Mouse (Mus musculus) forebrain, embryonic 13.5 days (tissue): ENCODE data around the gene Syndig1. TPM values are rescaled to one million over a fixed set of nuclear protein-coding genes. Genes with fewer than 3 reads are reported as not detected.
A peak's percentile ranks its signal among the peaks of the same experiment; 100 is the strongest.

ENCODE experiments used
- ATAC-seq: fragments of 200-750 bp; cut with Nextera tagmentation; 2 replicates; pipeline ENCODE4 v1.8.0; 2017
- H3K27ac ChIP-seq: fragments of 300-500 bp; sonication (generic); 2 replicates; pipeline ENCODE4 v1.5.1; 2015; ENCODE audit warnings: inconsistent platforms, mild to moderate bottlenecking, moderate library complexity
- H3K27me3 ChIP-seq: fragments of 300-500 bp; sonication (generic); 2 replicates; pipeline ENCODE4 v1.6.1; 2015; ENCODE audit warnings: mild to moderate bottlenecking, inconsistent platforms
- H3K36me3 ChIP-seq: fragments of 300-500 bp; sonication (generic); 2 replicates; pipeline ENCODE4 v1.6.1; 2015; ENCODE audit warnings: mild to moderate bottlenecking, inconsistent platforms; ENCODE audit not compliant: poor library complexity, severe bottlenecking
- H3K4me1 ChIP-seq: fragments of 300-500 bp; sonication (generic); 2 replicates; pipeline ENCODE4 v1.6.1; 2015; ENCODE audit warnings: inconsistent platforms
- H3K4me2 ChIP-seq: fragments of 300-500 bp; sonication (generic); 2 replicates; pipeline ENCODE4 v1.6.1; 2015; ENCODE audit warnings: inconsistent platforms, mild to moderate bottlenecking, moderate library complexity
- H3K4me3 ChIP-seq: fragments of 300-500 bp; sonication (generic); 2 replicates; pipeline ENCODE4 v1.5.1; 2015; ENCODE audit warnings: mild to moderate bottlenecking, inconsistent platforms
- H3K9ac ChIP-seq: fragments of 300-500 bp; sonication (generic); 2 replicates; pipeline ENCODE4 v1.6.1; 2015; ENCODE audit warnings: mild to moderate bottlenecking, inconsistent platforms
- H3K9me3 ChIP-seq: fragments of 300-500 bp; sonication (generic); replicated peaks from 2 replicates; pipeline ENCODE4 v1.6.1; 2016; ENCODE audit warnings: inconsistent platforms
- WGBS: fragments of 180-500 bp; shearing (Covaris S2); methylation state at CpG from one replicate; pipeline ENCODE4 v1.1.7; 2015; 5-methylcytosine and 5-hydroxymethylcytosine counted together
- polyA plus RNA-seq: library from polyadenylated mRNA; unstranded; fragments of >200 nt; fragmentation: Nextera tagmentation; extraction: Ambion mirVana; gene quantifications from 2 replicates; pipeline ENCODE4 v1.2.1, GENCODE M21; 2015

Gene Syndig1
- polyA plus RNA-seq, 1 experiment from 2014 or later = 8.2 TPM

- ATAC-seq = no peak
- Histone ChIP-seq H3K36me3 (no peaks in the 10 kb centered on the region), H3K4me3 (peak overlapping the region; percentile 65), H3K4me2 (peak overlapping the region; percentile 97), H3K9ac (no peak overlapping the region), H3K4me1 (peaks cover 22% of the 10 kb centered on the region), H3K9me3 (no peaks in the 10 kb centered on the region), H3K27ac (no peak overlapping the region), H3K27me3 (peaks cover 45% of the 10 kb centered on the region)
- 10% methylated on average over 5 of the region's 5 CpGs for WGBS
Measured at GRCm38 (mm10) chr2:149832301-149832700, 3.3 kb downstream of the Syndig1 start.

GRCm38 (mm10) chr2:149835091-149835490 is 6.1 kb downstream of the Syndig1 start:
- 90% methylated on average over 1 of the region's 1 CpGs for WGBS
- Histone ChIP-seq H3K36me3 (no peaks in the 10 kb centered on the region), H3K4me1 (peaks cover 18% of the 10 kb centered on the region), H3K4me2 (no peak overlapping the region), H3K9ac (no peak overlapping the region), H3K27ac (no peak overlapping the region), H3K27me3 (peaks cover 30% of the 10 kb centered on the region), H3K4me3 (no peak overlapping the region), H3K9me3 (no peaks in the 10 kb centered on the region)
- no peak for ATAC-seq

- Histone ChIP-seq H3K4me3 (no peak overlapping the region), H3K9me3 (no peaks in the 10 kb centered on the region), H3K27ac (no peak overlapping the region), H3K36me3 (no peaks in the 10 kb centered on the region), H3K27me3 (peaks cover 17% of the 10 kb centered on the region), H3K4me1 (peaks cover 9% of the 10 kb centered on the region), H3K4me2 (no peak overlapping the region), H3K9ac (no peak overlapping the region)
- no peak for ATAC-seq
- WGBS = 88% methylated on average over 2 of the region's 2 CpGs
Measured at GRCm38 (mm10) chr2:149836471-149837135, 7.6 kb downstream of the Syndig1 start.

GRCm38 (mm10) chr2:149839666-149840065 is 10.7 kb downstream of the Syndig1 start:
- H3K4me2 ChIP-seq = no peak overlapping the region
- no peak overlapping the region for H3K9ac ChIP-seq
- H3K9me3 ChIP-seq = no peaks in the 10 kb centered on the region
- no peaks in the 10 kb centered on the region for H3K27me3 ChIP-seq
- no peaks in the 10 kb centered on the region for H3K4me1 ChIP-seq
- WGBS = 88% methylated on average over 2 of the region's 2 CpGs
- H3K27ac ChIP-seq = no peak overlapping the region
- ATAC-seq = no peak
- H3K4me3 ChIP-seq = no peak overlapping the region
- H3K36me3 ChIP-seq = no peaks in the 10 kb centered on the region

- Histone ChIP-seq H3K9ac (no peak overlapping the region), H3K4me3 (no peak overlapping the region), H3K4me2 (no peak overlapping the region), H3K4me1 (no peaks in the 10 kb centered on the region), H3K27me3 (no peaks in the 10 kb centered on the region), H3K27ac (no peak overlapping the region), H3K9me3 (no peaks in the 10 kb centered on the region), H3K36me3 (no peaks in the 10 kb centered on the region)
- ATAC-seq = no peak
- 80% methylated on average over 2 of the region's 2 CpGs for WGBS
Measured at GRCm38 (mm10) chr2:149844575-149844974, 15.6 kb downstream of the Syndig1 start.

GRCm38 (mm10) chr2:149848778-149849177 is 19.8 kb downstream of the Syndig1 start:
- Histone ChIP-seq H3K4me3 (no peak overlapping the region), H3K27ac (no peak overlapping the region), H3K4me1 (no peaks in the 10 kb centered on the region), H3K27me3 (no peaks in the 10 kb centered on the region), H3K4me2 (no peak overlapping the region), H3K9me3 (no peaks in the 10 kb centered on the region), H3K9ac (no peak overlapping the region), H3K36me3 (no peaks in the 10 kb centered on the region)
- ATAC-seq = no peak
- 69% methylated on average over 4 of the region's 4 CpGs for WGBS

GRCm38 (mm10) chr2:149861002-149861401 is 32.0 kb downstream of the Syndig1 start:
- no peak overlapping the region for H3K4me3 ChIP-seq
- H3K9ac ChIP-seq = no peak overlapping the region
- no peaks in the 10 kb centered on the region for H3K4me1 ChIP-seq
- no peaks in the 10 kb centered on the region for H3K9me3 ChIP-seq
- H3K27me3 ChIP-seq = no peaks in the 10 kb centered on the region
- no peak overlapping the region for H3K4me2 ChIP-seq
- ATAC-seq = no peak
- no peaks in the 10 kb centered on the region for H3K36me3 ChIP-seq
- no peak overlapping the region for H3K27ac ChIP-seq
- 94% methylated on average over 3 of the region's 3 CpGs for WGBS

GRCm38 (mm10) chr2:149865914-149866435 is 37.0 kb downstream of the Syndig1 start:
- Histone ChIP-seq H3K27me3 (no peaks in the 10 kb centered on the region), H3K4me3 (no peak overlapping the region), H3K36me3 (no peaks in the 10 kb centered on the region), H3K4me2 (no peak overlapping the region), H3K9me3 (no peaks in the 10 kb centered on the region), H3K9ac (no peak overlapping the region), H3K27ac (no peak overlapping the region), H3K4me1 (no peaks in the 10 kb centered on the region)
- no peak for ATAC-seq
- WGBS = 70% methylated on average over 5 of the region's 5 CpGs

GRCm38 (mm10) chr2:149870496-149870895 is 41.5 kb downstream of the Syndig1 start:
- no peaks in the 10 kb centered on the region for H3K4me1 ChIP-seq
- H3K9me3 ChIP-seq = no peaks in the 10 kb centered on the region
- H3K4me3 ChIP-seq = no peak overlapping the region
- no peak for ATAC-seq
- 65% methylated on average over 2 of the region's 2 CpGs for WGBS
- no peak overlapping the region for H3K4me2 ChIP-seq
- no peak overlapping the region for H3K27ac ChIP-seq
- H3K9ac ChIP-seq = no peak overlapping the region
- no peaks in the 10 kb centered on the region for H3K27me3 ChIP-seq
- H3K36me3 ChIP-seq = no peaks in the 10 kb centered on the region

- H3K27ac ChIP-seq = no peak overlapping the region
- H3K4me3 ChIP-seq = no peak overlapping the region
- no peak overlapping the region for H3K4me2 ChIP-seq
- H3K27me3 ChIP-seq = no peaks in the 10 kb centered on the region
- no peaks in the 10 kb centered on the region for H3K9me3 ChIP-seq
- H3K4me1 ChIP-seq = no peaks in the 10 kb centered on the region
- no peaks in the 10 kb centered on the region for H3K36me3 ChIP-seq
- 87% methylated on average over 4 of the region's 4 CpGs for WGBS
- no peak overlapping the region for H3K9ac ChIP-seq
- no peak for ATAC-seq
Measured at GRCm38 (mm10) chr2:149872496-149872895, 43.5 kb downstream of the Syndig1 start.

GRCm38 (mm10) chr2:149873346-149873745 is 44.3 kb downstream of the Syndig1 start:
- no peak overlapping the region for H3K4me3 ChIP-seq
- H3K27ac ChIP-seq = no peak overlapping the region
- 84% methylated on average over 3 of the region's 3 CpGs for WGBS
- no peaks in the 10 kb centered on the region for H3K4me1 ChIP-seq
- no peak for ATAC-seq
- H3K4me2 ChIP-seq = no peak overlapping the region
- H3K9ac ChIP-seq = no peak overlapping the region
- H3K9me3 ChIP-seq = no peaks in the 10 kb centered on the region
- H3K27me3 ChIP-seq = no peaks in the 10 kb centered on the region
- no peaks in the 10 kb centered on the region for H3K36me3 ChIP-seq

- ATAC-seq = no peak
- no peaks in the 10 kb centered on the region for H3K27me3 ChIP-seq
- H3K27ac ChIP-seq = no peak overlapping the region
- no peaks in the 10 kb centered on the region for H3K36me3 ChIP-seq
- H3K4me2 ChIP-seq = no peak overlapping the region
- H3K4me1 ChIP-seq = no peaks in the 10 kb centered on the region
- no peak overlapping the region for H3K4me3 ChIP-seq
- 70% methylated on average over 2 of the region's 2 CpGs for WGBS
- H3K9ac ChIP-seq = no peak overlapping the region
- no peaks in the 10 kb centered on the region for H3K9me3 ChIP-seq
Measured at GRCm38 (mm10) chr2:149877954-149878353, 48.9 kb downstream of the Syndig1 start.

GRCm38 (mm10) chr2:149887634-149888033 is 58.6 kb downstream of the Syndig1 start:
- Histone ChIP-seq H3K4me1 (peaks cover 12% of the 10 kb centered on the region), H3K4me2 (no peak overlapping the region), H3K4me3 (no peak overlapping the region), H3K27me3 (no peaks in the 10 kb centered on the region), H3K27ac (no peak overlapping the region), H3K9me3 (no peaks in the 10 kb centered on the region), H3K9ac (no peak overlapping the region), H3K36me3 (no peaks in the 10 kb centered on the region)
- ATAC-seq = no peak
